Mouse (Mus musculus) heart, embryonic 15.5 days (tissue): Measurements from ENCODE around the gene Gm14781. TPM values are rescaled to one million over a fixed set of nuclear protein-coding genes. Genes with fewer than 3 reads are reported as not detected.
"Not testable (repeated sequence)": the region's sequence is repeated elsewhere in the genome, so short reads cannot be mapped to it uniquely, and the experiment has no call there.

Source experiments
- ATAC-seq: fragments of 200-750 bp; cut with Nextera tagmentation; replicated peaks from 2 replicates; pipeline ENCODE4 v1.8.0; 2017; ENCODE audit warnings: low read depth, moderate TSS enrichment; ENCODE audit not compliant: insufficient number of reproducible peaks, insufficient read depth, low FRiP score
- H3K27ac ChIP-seq: fragments of 300-500 bp; sonication (generic); 2 replicates; pipeline ENCODE4 v1.5.1; 2015; ENCODE audit warnings: mild to moderate bottlenecking, inconsistent platforms
- H3K27me3 ChIP-seq: fragments of 300-500 bp; sonication (generic); 2 replicates; pipeline ENCODE4 v1.6.1; 2015; ENCODE audit warnings: inconsistent platforms
- H3K36me3 ChIP-seq: fragments of 300-500 bp; sonication (generic); 2 replicates; pipeline ENCODE4 v1.6.1; 2015; ENCODE audit warnings: mild to moderate bottlenecking, inconsistent platforms
- H3K4me1 ChIP-seq: fragments of 300-500 bp; sonication (generic); replicated peaks from 2 replicates; pipeline ENCODE4 v1.6.1; 2015; ENCODE audit warnings: inconsistent platforms
- H3K4me2 ChIP-seq: fragments of 300-500 bp; sonication (generic); 2 replicates; pipeline ENCODE4 v1.6.1; 2015; ENCODE audit warnings: inconsistent platforms, mild to moderate bottlenecking, moderate library complexity
- H3K4me3 ChIP-seq: fragments of 300-500 bp; sonication (generic); 2 replicates; pipeline ENCODE4 v1.5.1; 2015; ENCODE audit warnings: mild to moderate bottlenecking, inconsistent platforms
- H3K9ac ChIP-seq: fragments of 300-500 bp; sonication (generic); 2 replicates; pipeline ENCODE4 v1.6.1; 2015; ENCODE audit warnings: mild to moderate bottlenecking, inconsistent platforms
- H3K9me3 ChIP-seq: fragments of 300-500 bp; sonication (generic); replicated peaks from 2 replicates; pipeline ENCODE4 v1.6.1; 2016; ENCODE audit warnings: inconsistent platforms
- WGBS: fragments of 180-500 bp; shearing (Covaris S2); methylation state at CpG from one replicate; pipeline ENCODE4 v1.1.7; 2015; ENCODE audit warnings: mixed read lengths; 5-methylcytosine and 5-hydroxymethylcytosine counted together
- polyA plus RNA-seq: library from polyadenylated mRNA; unstranded; fragments of >200 nt; fragmentation: Nextera tagmentation; extraction: Ambion mirVana; gene quantifications from 2 replicates; pipeline ENCODE4 v1.2.1, GENCODE M21; 2015

Gm14781 gene
- not detected in 2 replicates for polyA plus RNA-seq

DNA sequence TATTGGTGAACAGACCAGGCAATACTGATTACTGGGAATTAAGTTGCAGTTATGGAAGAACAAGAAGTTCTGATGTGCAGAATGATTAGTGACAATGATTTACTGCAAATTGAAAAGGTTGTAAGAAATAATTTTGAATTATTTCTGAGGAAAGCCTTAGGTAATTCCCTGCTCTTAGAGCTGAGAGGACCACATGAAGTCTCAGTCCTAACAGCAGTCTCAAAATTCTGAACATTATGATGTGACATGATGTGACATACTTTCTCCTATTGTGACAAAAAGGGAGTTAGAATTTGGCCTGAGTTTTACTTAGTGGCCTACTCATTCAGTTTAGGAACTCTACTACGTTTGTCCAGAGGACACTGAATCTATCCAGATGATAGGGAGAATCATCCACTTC, at the start of gene Gm14781:
Gene Gm14781, plus strand, starts transcription at position 301 of the 400 bp plus-strand sequence.
- WGBS = 48% methylated on average over 1 of the region's 1 CpGs
- not testable (repeated sequence) for H3K9ac ChIP-seq, H3K4me1 ChIP-seq, H3K9me3 ChIP-seq, H3K27ac ChIP-seq, ATAC-seq, H3K4me3 ChIP-seq, H3K4me2 ChIP-seq, H3K27me3 ChIP-seq, H3K36me3 ChIP-seq

DNA sequence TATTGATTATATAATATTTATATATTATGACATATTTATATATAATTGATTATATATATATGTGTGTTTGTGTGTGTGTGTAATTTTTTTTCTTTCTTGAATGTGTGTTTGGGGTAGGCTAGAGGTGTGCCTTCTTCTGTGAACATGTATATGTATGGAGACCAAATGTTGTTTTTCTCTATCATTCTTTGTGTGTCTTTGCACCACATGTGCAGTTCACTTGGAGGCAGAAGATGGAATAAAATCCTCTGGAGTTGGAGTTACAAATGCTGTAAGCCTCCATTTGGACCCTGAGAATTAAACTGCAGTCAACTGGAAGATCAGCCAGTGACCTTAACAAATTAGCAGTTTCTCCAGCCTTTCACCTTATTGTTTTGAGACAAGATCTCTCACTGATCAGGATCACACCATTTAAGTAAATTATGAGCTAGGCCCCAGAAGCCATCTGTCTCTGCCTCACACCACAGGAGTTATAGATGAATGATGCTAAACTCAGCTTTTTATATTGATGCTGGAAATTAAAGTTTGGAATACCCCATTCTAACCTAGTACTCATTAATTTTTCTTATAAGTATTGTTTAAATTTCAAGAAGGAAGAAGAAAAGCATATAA, 23.1 kb downstream of the Gm14781 start:
- not testable (repeated sequence) for H3K4me1 ChIP-seq, H3K9me3 ChIP-seq, H3K4me3 ChIP-seq, H3K27me3 ChIP-seq, H3K4me2 ChIP-seq, H3K9ac ChIP-seq, ATAC-seq, H3K36me3 ChIP-seq, H3K27ac ChIP-seq

Other genes starting within 250 kb of the Gm14781 start
- not detected in 2 replicates for gene Gm5072, start 239.7 kb upstream of the Gm14781 start, polyA plus RNA-seq
- not detected in 2 replicates for gene Gm8914, start 152.1 kb upstream of the Gm14781 start, polyA plus RNA-seq
- gene 1700084M14Rik, start 56.3 kb upstream of the Gm14781 start, polyA plus RNA-seq = not detected in 2 replicates
- gene Mageb5, start 150.8 kb downstream of the Gm14781 start, polyA plus RNA-seq = not detected in 2 replicates